Mouse (Mus musculus) heart, postnatal 0 days (tissue): ENCODE measurements at regions not wholly inside any gene's neighbourhood (a gene's known extent, or its start where the extent isn't known, plus 50 kb on each side); places are given as distances from the start of the nearest gene placed in this dataset.

Experiments used
- ATAC-seq: fragments of 200-750 bp; cut with Nextera tagmentation; 2 replicates; pipeline ENCODE4 v1.8.0; 2017; ENCODE audit warnings: low read depth, moderate number of reproducible peaks, moderate library complexity; ENCODE audit not compliant: insufficient read depth
- DNase-seq: peaks from one replicate; pipeline ENCODE4 v3.0.0-alpha.2; 2016; ENCODE audit warnings: low spot score
- H3K27ac ChIP-seq: fragments of 300-500 bp; sonication (generic); 2 replicates; pipeline ENCODE4 v1.5.1; 2014; ENCODE audit warnings: low read depth, mild to moderate bottlenecking
- H3K27me3 ChIP-seq: fragments of 300-500 bp; sonication (generic); 2 replicates; pipeline ENCODE4 v1.6.1; 2014; ENCODE audit warnings: low read length, mixed read lengths; ENCODE audit not compliant: control insufficient read depth, insufficient read depth
- H3K36me3 ChIP-seq: fragments of 300-500 bp; sonication (generic); replicated peaks from 2 replicates; pipeline ENCODE4 v1.6.1; 2014; ENCODE audit warnings: low read length, mixed read lengths; ENCODE audit not compliant: control insufficient read depth, insufficient read depth
- H3K4me1 ChIP-seq: fragments of 300-500 bp; sonication (generic); 2 replicates; pipeline ENCODE4 v1.6.1; 2014; ENCODE audit warnings: antibody characterized with exemption; ENCODE audit not compliant: control insufficient read depth, insufficient read depth
- H3K4me2 ChIP-seq: fragments of 300-500 bp; sonication (generic); 2 replicates; pipeline ENCODE4 v1.6.1; 2014; ENCODE audit warnings: low read depth, mild to moderate bottlenecking, low read length, moderate library complexity
- H3K4me3 ChIP-seq: fragments of 300-500 bp; sonication (generic); 2 replicates; pipeline ENCODE4 v1.5.1; 2014; ENCODE audit warnings: low read depth, low read length
- H3K9ac ChIP-seq: fragments of 300-500 bp; sonication (generic); replicated peaks from 2 replicates; pipeline ENCODE4 v1.6.1; 2014; ENCODE audit warnings: low read depth, low read length, mixed read lengths
- H3K9me3 ChIP-seq: fragments of 300-500 bp; sonication (generic); replicated peaks from 2 replicates; pipeline ENCODE4 v1.6.1; 2016; ENCODE audit warnings: low read length; ENCODE audit not compliant: control insufficient read depth
- CTCF ChIP-seq: IDR thresholded peaks from 2 replicates; pipeline ENCODE4 v1.5.1; 2016; ENCODE audit warnings: antibody characterized with exemption, control low read depth, low read depth
- EP300 ChIP-seq: IDR thresholded peaks from 2 replicates; pipeline ENCODE4 v1.6.1; 2016; ENCODE audit warnings: antibody characterized with exemption, low read depth
- WGBS: fragments of 180-500 bp; shearing (Covaris S2); extraction: QIAGEN DNeasy Blood & Tissue Kit; methylation state at CpG from one replicate; pipeline ENCODE4 v1.1.7; 2014; 5-methylcytosine and 5-hydroxymethylcytosine counted together

GRCm38 (mm10) chr12:51103541-51104042 lies 244.3 kb upstream of the G2e3 start:
- Histone ChIP-seq H3K27ac (no peak overlapping the region), H3K9ac (no peak overlapping the region), H3K4me2 (no peak overlapping the region), H3K9me3 (no peaks in the 10 kb centered on the region), H3K4me1 (no peaks in the 10 kb centered on the region), H3K36me3 (no peaks in the 10 kb centered on the region), H3K4me3 (no peak overlapping the region), H3K27me3 (no peaks in the 10 kb centered on the region)
- TF ChIP-seq CTCF (no peak), EP300 (no peak)
- 63% methylated on average over 4 of the region's 4 CpGs for WGBS
- no peak for ATAC-seq
- DNase-seq: no peak

- H3K36me3 ChIP-seq: no peaks in the 10 kb centered on the region
- no peak for ATAC-seq
- H3K4me1 ChIP-seq: no peaks in the 10 kb centered on the region
- TF ChIP-seq EP300 (no peak), CTCF (no peak)
- H3K4me2 ChIP-seq: no peak overlapping the region
- 88% methylated on average over 6 of the region's 6 CpGs for WGBS
- no peak overlapping the region for H3K27ac ChIP-seq
- no peaks in the 10 kb centered on the region for H3K9me3 ChIP-seq
- H3K9ac ChIP-seq: no peak overlapping the region
- no peak overlapping the region for H3K4me3 ChIP-seq
- no peak for DNase-seq
- H3K27me3 ChIP-seq: no peaks in the 10 kb centered on the region
Observed at GRCm38 (mm10) chr12:51101636-51102035, 246.2 kb upstream of the G2e3 start.

DNA sequence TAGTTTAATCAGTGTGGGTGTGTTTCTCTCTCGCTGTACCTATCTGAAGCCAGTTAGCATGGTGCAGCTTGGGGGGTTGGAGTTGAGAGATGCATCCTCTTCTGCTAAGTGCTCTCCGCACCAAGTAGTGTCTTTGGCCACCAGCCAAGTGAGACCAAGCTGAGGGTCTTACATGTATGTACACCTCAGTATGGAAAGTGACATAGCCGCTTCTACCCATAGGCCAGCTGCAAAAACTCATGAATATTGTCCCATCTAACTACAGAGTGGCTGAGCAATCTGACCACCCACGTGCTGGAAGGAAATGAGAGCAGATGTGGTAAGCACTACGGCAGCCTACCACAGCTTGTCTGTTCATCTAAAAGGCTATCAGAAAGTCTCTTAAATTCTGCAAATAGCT lies 247.0 kb upstream of the G2e3 start:
- Histone ChIP-seq H3K9ac (no peak overlapping the region), H3K9me3 (no peaks in the 10 kb centered on the region), H3K27ac (no peak overlapping the region), H3K36me3 (no peaks in the 10 kb centered on the region), H3K4me1 (no peaks in the 10 kb centered on the region), H3K27me3 (no peaks in the 10 kb centered on the region), H3K4me2 (no peak overlapping the region), H3K4me3 (no peak overlapping the region)
- 78% methylated on average over 5 of the region's 5 CpGs for WGBS
- ATAC-seq: no peak
- DNase-seq: no peak
- TF ChIP-seq EP300: no peak
- no peak for TF ChIP-seq CTCF

DNA sequence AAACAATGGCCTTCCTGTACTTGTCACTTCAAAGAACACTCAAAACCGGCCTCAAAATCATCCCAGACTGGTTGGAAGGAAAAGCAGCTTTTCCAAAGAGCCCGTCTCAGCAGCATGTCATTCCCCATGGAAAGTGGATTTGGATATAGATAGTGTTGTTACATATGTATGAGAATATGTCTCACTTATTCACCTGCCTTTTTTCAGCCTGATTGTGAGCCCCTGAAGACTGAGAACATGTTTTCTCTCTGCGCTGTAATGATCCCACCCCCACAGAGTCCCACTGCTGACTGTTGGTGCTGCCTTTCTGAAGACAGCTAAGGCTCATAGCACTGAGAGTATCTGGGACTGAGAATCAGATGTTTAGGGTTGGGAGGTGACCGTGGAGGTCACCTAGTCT lies 251.9 kb upstream of the G2e3 start:
- H3K9me3 ChIP-seq: no peaks in the 10 kb centered on the region
- H3K4me1 ChIP-seq: no peaks in the 10 kb centered on the region
- no peak overlapping the region for H3K4me2 ChIP-seq
- TF ChIP-seq CTCF (no peak), EP300 (no peak)
- H3K9ac ChIP-seq: no peak overlapping the region
- H3K27ac ChIP-seq: no peak overlapping the region
- H3K27me3 ChIP-seq: no peaks in the 10 kb centered on the region
- DNase-seq: no peak
- no peaks in the 10 kb centered on the region for H3K36me3 ChIP-seq
- WGBS: 63% methylated on average over 4 of the region's 4 CpGs
- no peak for ATAC-seq
- no peak overlapping the region for H3K4me3 ChIP-seq

DNA sequence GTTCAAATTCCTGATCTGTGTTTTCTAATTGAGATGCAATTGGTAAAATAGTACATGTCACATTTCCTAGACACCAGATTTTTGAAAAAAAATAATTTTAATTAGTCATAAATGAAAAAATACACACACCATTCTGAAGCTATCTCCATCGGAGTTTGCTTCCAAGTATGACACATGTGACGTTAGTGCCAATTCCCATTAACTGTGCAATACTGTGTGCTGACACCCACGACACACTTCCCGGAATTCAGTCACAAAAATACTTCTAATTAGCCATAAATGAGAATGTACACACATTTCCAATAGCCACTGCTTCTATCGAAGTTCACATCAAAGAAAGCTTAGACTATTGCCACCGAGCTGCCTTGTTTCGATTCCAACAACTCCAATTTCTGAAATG lies 258.5 kb upstream of the G2e3 start:
- H3K36me3 ChIP-seq: no peaks in the 10 kb centered on the region

DNA sequence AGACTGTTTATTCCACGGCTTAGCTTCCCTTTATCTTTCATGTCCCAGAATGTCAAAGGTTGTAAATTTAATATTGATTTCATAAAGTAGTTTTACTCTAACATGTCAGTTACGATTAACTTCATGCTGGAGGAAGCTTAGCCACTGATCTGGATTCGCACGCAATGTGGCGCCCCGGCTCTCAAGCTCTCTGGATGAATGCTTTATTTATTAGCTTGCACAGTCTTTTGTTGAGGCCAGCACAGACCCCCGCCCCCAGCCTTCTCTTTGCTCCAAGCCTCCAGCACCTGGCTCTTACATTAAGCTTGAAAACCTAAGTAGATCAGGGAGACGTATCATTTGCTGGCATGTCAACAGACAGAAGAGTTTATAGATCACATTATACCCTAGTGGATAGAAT lies 266.1 kb upstream of the G2e3 start:
- Histone ChIP-seq H3K4me3 (no peak overlapping the region), H3K36me3 (no peaks in the 10 kb centered on the region), H3K27ac (no peak overlapping the region), H3K27me3 (no peaks in the 10 kb centered on the region), H3K9me3 (no peaks in the 10 kb centered on the region), H3K4me1 (no peaks in the 10 kb centered on the region), H3K4me2 (no peak overlapping the region), H3K9ac (no peak overlapping the region)
- TF ChIP-seq CTCF: no peak
- WGBS: 85% methylated on average over 8 of the region's 8 CpGs
- DNase-seq (no peak), ATAC-seq (no peak)

More for the DNA sequence above, 258.5 kb upstream of the G2e3 start:
- H3K4me2 ChIP-seq: no peak overlapping the region
- TF ChIP-seq CTCF: no peak
- no peak for TF ChIP-seq EP300
- DNase-seq (no peak), ATAC-seq (no peak)
- H3K27me3 ChIP-seq: no peaks in the 10 kb centered on the region
- no peaks in the 10 kb centered on the region for H3K9me3 ChIP-seq
- H3K4me3 ChIP-seq: no peak overlapping the region
- no peaks in the 10 kb centered on the region for H3K4me1 ChIP-seq
- no peak overlapping the region for H3K9ac ChIP-seq
- no peak overlapping the region for H3K27ac ChIP-seq
- WGBS: 83% methylated on average over 7 of the region's 7 CpGs
